Mouse (Mus musculus) cortical plate, adult 2 months (tissue): ENCODE measurements around the gene Rangrf.

Experiments used
- CTCF ChIP-seq: fragments of 200-500 bp; IDR thresholded peaks from 2 replicates; pipeline ENCODE4 v1.5.1; 2011; ENCODE audit warnings: mild to moderate bottlenecking, control low read depth, low read length; ENCODE audit not compliant: insufficient read depth; ENCODE audit errors: extremely low read depth
- POLR2A ChIP-seq: fragments of 200-500 bp; IDR thresholded peaks from 2 replicates; pipeline ENCODE4 v1.6.1; 2011; ENCODE audit warnings: mild to moderate bottlenecking, low read length, control low read depth; ENCODE audit not compliant: insufficient read depth; ENCODE audit errors: extremely low read depth

- TF ChIP-seq CTCF, result no peak
- TF ChIP-seq POLR2A, result no peak
Measured at GRCm38 (mm10) chr11:69009508-69009907, 34.5 kb upstream of the Rangrf start.
